Mouse (Mus musculus): ENCODE data around the gene Lrrc4c.

Gene Lrrc4c

GRCm38 (mm10) chr2:97284986-97285385 is 967.0 kb downstream of the Lrrc4c start:
- DNase-seq (ENCODE audit: low spot score): no peak

- peak; percentile 17 for DNase-seq (ENCODE audit: low spot score)
Measured at GRCm38 (mm10) chr2:97294216-97294615, 976.2 kb downstream of the Lrrc4c start.

GRCm38 (mm10) chr2:97299704-97300103 is 981.7 kb downstream of the Lrrc4c start:
- DNase-seq (ENCODE audit: low spot score): no peak

- DNase-seq (ENCODE audit: low spot score): no peak
Measured at GRCm38 (mm10) chr2:97318008-97318407, 1000.0 kb downstream of the Lrrc4c start.

- no peak for DNase-seq (ENCODE audit: low spot score)
Measured at GRCm38 (mm10) chr2:97318536-97318935, 1000.6 kb downstream of the Lrrc4c start.

GRCm38 (mm10) chr2:97332084-97332682 is 1014.2 kb downstream of the Lrrc4c start:
- no peak for DNase-seq (ENCODE audit: low spot score)

GRCm38 (mm10) chr2:97339627-97340026 is 1021.7 kb downstream of the Lrrc4c start:
- DNase-seq (ENCODE audit: low spot score): no peak

- DNase-seq (ENCODE audit: low spot score): no peak
Measured at GRCm38 (mm10) chr2:97361235-97361634, 1043.3 kb downstream of the Lrrc4c start.

GRCm38 (mm10) chr2:97369978-97370377 is 1052.0 kb downstream of the Lrrc4c start:
- DNase-seq (ENCODE audit: low spot score): no peak

- DNase-seq (ENCODE audit: low spot score): no peak
Measured at GRCm38 (mm10) chr2:97391437-97391836, 1073.5 kb downstream of the Lrrc4c start.

GRCm38 (mm10) chr2:97391876-97392275 is 1073.9 kb downstream of the Lrrc4c start:
- DNase-seq (ENCODE audit: low spot score): no peak

GRCm38 (mm10) chr2:97413066-97413465 is 1095.1 kb downstream of the Lrrc4c start:
- DNase-seq (ENCODE audit: low spot score): no peak

GRCm38 (mm10) chr2:97414416-97415362 is 1096.7 kb downstream of the Lrrc4c start:
- no peak for DNase-seq (ENCODE audit: low spot score)

GRCm38 (mm10) chr2:97434140-97434539 is 1116.2 kb downstream of the Lrrc4c start:
- DNase-seq (ENCODE audit: low spot score): peak; percentile 23

- DNase-seq (ENCODE audit: low spot score): no peak
Measured at GRCm38 (mm10) chr2:97435616-97436015, 1117.6 kb downstream of the Lrrc4c start.

GRCm38 (mm10) chr2:97437767-97438166 is 1119.8 kb downstream of the Lrrc4c start:
- DNase-seq (ENCODE audit: low spot score): no peak

GRCm38 (mm10) chr2:97463573-97463972 is 1145.6 kb downstream of the Lrrc4c start:
- DNase-seq (ENCODE audit: low spot score): no peak

GRCm38 (mm10) chr2:97466243-97466793 is 1148.3 kb downstream of the Lrrc4c start:
- DNase-seq (ENCODE audit: low spot score): peak; percentile 93

- peak; percentile 52 for DNase-seq (ENCODE audit: low spot score)
Measured at GRCm38 (mm10) chr2:97467031-97467549, 1149.1 kb downstream of the Lrrc4c start.

GRCm38 (mm10) chr2:97467664-97468063 is 1149.7 kb downstream of the Lrrc4c start:
- DNase-seq (ENCODE audit: low spot score): peak; percentile 31

- DNase-seq (ENCODE audit: low spot score): no peak
Measured at GRCm38 (mm10) chr2:97468372-97468771, 1150.4 kb downstream of the Lrrc4c start.

- peak; percentile 33 for DNase-seq (ENCODE audit: low spot score)
Measured at GRCm38 (mm10) chr2:97469396-97469795, 1151.4 kb downstream of the Lrrc4c start.

All from adipocyte (in vitro differentiated cells).